Mouse (Mus musculus) retina, postnatal 1 day (tissue): ENCODE data around the gene Raet1e.
"Not testable (repeated sequence)": the region's sequence is repeated elsewhere in the genome, so short reads cannot be mapped to it uniquely, and the experiment has no call there.

Experiments
- DNase-seq: peaks from one replicate; pipeline ENCODE4 v3.0.0-alpha.2; 2012

Raet1e gene

DNA sequence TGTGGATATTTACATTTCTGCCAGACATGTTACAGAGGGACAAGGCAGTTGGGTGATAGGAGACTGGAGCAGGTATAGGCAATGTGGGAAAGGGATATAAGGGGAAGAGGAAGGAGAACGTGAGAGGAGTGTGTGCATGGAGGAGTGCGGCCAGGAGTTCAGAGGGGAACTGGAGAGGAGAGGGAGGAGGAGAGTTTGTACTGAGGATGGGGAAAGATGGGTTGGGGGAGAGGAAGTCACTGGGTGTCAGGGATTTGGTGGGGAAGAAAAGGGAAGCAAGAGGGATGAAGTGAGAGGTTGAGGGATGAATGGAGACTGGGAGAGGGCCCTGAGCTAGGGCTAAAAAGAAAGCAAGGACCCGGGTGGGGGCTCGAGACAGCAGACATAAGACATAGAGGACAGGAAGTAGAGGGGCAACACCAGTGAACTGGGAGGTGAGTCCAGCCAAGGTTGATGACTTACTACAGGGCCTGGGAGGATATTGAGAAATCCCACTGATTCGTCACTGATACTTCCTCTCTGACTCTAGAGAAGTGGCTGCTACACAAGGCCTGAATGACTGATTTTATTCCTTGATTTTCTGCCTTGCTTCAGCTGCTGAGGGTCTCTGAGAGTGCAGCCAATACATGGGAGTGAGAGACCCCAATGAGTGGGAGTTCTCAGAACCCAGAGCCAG is 7.1 kb downstream of the Raet1e start:
- DNase-seq: not testable (repeated sequence)

DNA sequence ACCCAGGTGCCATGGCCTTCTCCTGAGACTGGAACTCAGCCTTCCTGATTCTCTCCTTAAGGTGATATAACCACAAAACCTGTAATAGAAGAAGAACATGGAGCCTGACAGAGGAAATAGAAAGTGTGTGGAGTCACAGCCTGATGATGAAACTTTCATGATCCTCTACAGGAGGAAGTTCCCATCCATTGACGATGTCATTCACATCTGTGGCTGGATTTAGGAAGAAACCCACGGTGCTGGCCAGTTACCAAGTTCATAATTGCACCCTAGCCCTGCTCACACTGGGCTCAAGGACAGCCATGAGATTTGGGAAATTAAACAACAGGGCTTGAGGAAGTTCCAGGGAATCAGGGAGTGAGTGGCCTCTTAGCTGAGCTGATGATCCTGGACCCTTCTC is 7.7 kb downstream of the Raet1e start:
- DNase-seq: not testable (repeated sequence)

DNA sequence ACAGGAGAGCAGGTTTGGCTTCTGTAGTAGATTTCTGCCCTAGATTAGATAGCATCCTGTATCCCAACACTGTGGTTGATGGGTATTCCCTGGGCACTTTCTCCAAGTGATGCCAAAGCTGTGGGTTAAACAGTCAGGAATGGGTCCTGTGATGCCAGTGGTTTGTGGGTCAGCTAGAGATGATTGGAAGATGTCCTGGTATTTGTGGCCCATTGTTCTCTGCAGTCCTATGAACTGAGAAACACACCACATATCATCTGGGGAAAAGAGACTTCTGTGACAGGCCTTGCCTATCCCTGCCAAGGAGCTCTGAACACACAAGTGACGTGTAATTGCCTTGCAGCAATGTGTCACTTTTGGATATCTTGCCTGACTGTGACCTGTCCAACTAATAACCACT is 8.7 kb downstream of the Raet1e start:
- not testable (repeated sequence) for DNase-seq

DNA sequence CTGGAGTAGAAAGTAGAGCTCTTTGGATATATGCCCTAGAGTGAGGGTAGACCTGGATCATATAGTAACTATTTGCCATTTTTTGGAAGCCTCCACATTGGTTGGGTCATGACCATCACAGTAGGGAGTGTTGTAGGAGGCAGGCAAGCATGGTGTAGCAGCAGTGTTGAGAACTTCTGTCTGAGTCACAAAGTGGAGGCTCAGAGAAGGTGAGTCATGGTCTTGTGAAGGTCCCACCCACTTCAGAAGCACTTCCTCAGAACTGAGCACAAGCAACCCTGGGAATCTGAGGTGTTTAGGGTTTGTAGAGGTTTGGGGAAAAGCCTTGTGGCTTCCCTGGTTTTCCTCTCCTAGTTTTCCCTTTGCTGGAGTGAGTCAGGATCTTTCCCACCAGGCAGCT is 10.7 kb downstream of the Raet1e start:
- DNase-seq: not testable (repeated sequence)

DNA sequence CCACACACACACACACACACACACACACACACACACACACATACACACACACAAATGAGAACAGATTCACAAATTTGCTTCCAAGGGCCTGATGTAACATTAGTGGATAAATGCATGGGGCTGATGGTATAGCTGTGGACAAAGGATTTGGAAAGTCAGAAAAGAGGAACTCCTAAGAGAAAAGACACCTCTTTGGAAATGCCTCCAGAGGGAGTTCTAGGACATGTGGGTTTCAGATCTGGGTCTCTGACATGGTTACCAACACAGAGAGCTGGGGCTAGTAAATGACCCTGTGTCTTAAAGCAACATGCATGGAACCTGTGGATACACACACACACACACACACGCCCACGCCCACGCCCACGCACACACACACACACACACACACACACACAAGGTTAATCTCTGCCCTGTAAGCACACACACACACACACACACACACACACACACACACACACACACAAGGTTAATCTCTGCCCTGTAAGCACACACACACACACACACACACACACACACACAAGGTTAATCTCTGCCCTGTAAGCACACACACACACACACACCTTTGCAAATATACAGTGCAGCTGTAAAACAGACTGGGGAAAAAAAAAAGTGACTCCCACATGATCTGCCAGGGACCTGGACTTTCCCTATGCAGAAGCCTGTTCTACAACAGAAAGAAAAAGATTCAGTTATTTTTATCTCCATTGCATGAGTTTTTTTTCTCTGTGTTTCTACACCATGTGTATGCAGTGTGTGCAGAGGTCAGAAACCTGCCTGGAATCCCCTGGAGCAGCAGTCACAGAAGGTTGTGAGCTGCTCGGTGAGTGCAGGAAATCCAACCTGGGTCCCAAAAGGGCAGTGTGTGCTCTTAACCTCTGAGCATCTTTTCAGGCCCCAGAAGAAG is 14.3 kb downstream of the Raet1e start:
- DNase-seq: not testable (repeated sequence)

DNA sequence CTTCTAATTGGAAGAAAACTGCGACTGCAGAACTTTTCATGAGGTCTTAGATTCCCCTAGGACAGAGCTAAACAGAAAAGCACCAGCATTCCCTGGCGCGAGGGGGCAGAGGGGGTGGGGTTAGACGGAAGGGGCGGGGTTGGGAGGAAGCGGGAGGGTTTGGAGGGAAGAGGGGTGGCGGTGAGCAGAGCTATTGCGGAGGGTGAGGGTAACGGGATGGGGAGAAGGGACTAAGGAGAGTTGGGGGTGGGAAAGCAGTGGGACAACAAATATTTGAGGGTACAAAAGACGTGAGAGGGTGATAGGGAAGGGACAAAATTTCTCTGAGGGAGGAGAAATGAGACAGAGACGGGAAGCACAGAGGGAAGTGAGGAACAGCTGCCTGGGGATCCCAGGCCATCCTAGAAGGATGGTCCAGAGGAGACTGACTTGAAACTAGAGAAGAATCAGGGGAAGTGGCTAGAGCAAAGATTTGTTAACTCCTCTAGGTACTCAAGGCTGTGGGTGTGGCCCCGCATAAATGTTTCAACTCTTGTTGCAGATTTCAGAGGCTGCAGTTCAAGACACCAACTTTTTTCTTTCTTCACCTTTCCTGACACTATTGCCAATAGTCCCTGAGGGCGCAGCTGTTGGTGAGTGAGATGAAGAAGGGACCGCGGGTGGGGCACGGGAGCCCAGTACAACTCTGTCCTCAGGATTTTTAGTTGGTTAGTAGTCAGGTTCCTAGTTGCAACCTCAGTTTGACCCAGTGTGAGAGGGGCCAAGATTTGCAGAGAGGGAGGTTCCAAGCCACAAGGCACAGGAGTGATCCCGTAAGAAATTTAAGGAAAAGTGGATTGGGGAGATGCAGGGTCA is 15.2 kb downstream of the Raet1e start:
- not testable (repeated sequence) for DNase-seq

DNA sequence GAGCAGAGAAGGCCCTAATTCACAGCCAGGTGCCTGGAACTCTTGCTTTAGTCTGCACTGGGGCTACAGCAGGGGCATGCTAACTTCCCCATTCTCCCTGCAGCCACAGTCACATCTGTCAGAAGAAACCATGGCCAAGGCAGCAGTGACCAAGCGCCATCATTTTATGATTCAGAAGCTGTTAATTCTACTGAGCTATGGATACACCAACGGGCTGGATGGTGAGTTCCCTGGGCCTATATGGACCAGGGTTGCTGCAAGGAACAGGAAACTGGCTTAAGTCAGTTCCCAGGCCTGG is 15.8 kb downstream of the Raet1e start:
- DNase-seq: not testable (repeated sequence)

DNA sequence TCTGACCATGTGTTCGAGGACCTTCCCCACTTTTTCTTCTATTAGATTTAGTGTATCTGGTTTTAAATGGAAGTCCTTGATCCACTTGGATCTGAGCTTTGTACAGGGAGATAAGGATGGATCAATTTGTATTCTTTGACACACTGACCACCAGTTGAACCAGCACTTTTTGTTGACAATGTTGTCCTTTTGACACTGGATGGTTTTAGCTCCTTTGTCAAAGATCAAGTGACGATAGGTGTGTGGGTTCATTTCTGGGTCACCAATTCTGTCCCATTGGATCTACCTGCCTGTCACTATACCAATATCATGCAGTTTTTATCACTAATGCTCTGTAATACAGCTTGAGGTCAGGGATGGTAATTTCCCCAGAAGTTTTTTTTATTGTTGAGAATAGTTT is 18.1 kb downstream of the Raet1e start:
- DNase-seq: not testable (repeated sequence)

DNA sequence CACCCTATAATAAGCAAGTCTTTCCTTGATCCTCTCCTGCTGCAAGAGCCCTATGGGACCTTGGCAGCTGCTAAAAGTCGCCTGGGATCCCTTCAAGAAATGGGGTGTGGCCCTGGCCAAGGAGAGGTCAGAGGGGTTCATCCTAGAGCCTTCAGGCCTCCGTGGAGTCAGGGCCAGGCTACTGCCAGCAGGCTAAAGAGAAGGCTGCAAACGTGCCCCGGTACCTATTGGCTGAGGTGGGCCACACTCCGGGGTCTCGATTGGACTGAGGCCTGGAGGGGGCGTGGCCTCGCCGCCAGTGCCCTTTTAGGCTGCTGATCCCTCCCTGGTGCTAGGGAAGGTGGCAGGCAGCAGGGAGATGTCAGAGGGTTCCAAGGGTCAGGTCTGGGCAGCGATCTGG is 32.7 kb downstream of the Raet1e start:
- peak; percentile 25 for DNase-seq

DNA sequence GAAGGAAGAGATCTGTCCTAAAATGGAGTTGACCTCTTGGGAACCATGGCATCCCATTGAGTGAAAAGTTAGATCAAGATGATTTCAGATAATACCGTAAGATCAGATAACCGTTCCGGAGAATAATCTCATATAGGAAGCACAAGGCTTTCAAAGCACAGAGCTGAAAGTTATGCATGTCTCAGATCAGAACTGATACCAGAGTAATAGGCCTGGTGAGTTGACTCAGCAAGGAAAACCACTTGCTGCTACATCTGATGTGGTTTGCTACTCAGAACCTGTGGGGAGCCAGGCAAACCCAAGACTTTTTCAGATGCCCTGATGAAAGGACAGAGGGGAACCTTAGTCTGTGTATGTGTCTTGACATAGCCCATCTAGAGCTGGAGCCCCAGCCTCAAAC is 43.0 kb downstream of the Raet1e start:
- not testable (repeated sequence) for DNase-seq

DNA sequence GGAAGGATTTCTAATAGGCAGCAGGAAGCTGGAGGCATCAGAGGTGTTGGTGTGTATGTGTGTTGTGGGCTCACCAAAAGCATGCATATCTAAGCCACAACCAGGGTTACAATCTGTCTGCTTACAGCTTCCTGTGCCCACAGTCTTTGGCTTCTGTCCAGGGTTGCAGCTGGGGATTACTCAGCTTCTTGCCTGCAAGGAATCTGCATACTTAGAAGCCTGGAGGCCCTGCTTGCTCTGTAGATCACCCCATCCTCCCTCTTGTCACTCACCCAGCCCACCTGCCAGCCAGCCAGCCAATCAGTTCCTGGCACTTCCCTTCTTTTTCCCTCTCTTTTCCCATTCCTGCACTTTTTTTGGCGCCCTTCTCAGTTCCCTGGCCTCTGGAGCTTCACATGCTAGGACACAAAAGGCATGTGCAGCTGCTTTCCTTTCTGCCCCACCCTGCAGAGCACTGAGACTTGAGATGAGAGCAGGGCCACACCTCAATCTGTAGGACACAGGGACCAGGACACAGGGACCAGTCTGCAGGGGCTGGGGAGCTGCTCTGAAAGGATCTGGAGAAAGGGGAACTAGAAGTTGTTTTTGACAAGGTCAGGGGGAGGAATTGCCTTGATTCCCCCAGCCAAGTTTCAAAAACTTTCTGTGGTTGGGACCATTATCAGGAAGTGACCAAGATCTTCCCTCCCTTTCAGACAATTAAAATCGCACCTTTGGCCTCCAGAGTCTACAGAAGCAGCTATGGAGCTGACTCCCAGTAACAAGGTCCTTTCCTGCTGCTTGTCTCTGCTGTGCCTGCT is 44.6 kb downstream of the Raet1e start:
- DNase-seq: not testable (repeated sequence)

DNA sequence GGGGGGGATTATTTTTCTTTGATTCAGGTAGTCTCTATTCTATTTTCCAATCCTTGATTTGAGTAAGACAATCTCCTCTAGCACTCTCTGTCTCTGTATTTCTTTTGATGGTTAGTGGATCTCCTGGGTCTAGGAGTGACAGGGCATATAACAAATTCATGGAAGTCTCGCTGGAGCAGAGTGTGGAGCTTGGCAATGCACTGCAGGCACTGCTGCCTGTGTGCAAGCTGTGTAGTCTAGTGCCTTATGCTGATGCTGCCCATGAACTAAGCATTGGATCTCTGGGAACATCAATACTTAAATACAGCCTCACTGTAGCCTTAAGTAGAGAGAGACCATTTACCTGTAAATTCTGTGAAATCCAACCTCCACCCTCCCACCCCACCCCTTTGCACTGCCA is 48.1 kb downstream of the Raet1e start:
- not testable (repeated sequence) for DNase-seq

DNA sequence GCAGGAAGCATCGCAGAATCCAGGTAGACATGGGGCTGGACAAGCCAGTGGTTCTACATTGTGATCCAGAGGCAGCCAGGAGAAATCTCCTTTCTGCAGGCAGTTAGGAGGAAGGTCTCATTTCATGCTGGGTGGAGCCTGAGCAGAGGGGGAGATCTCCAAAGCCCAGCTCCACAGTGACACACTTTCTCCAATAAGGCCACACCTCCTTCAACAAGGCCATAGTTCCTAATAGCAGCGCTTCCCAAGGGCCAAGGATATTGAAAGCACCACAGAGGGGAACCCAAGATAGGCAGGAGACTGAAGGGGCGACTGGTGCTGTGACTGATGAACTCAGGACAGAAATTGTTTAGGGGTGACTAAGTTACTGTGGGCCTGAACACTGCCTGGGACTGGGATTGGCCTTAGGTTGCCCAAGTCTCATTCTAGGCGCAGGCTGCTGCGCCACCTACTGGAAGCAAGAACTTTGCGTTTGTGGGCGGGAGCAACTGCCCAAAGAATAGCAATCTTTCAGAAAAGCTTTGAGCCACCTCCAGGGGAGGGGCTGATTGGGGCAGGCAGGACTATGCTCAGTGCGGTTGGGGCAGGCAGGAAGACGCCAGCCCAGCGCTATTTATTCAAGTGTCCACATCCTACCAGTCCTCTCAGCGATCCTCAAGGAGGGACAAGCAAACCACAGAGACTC is 53.8 kb downstream of the Raet1e start:
- peak; percentile 50 for DNase-seq

DNA sequence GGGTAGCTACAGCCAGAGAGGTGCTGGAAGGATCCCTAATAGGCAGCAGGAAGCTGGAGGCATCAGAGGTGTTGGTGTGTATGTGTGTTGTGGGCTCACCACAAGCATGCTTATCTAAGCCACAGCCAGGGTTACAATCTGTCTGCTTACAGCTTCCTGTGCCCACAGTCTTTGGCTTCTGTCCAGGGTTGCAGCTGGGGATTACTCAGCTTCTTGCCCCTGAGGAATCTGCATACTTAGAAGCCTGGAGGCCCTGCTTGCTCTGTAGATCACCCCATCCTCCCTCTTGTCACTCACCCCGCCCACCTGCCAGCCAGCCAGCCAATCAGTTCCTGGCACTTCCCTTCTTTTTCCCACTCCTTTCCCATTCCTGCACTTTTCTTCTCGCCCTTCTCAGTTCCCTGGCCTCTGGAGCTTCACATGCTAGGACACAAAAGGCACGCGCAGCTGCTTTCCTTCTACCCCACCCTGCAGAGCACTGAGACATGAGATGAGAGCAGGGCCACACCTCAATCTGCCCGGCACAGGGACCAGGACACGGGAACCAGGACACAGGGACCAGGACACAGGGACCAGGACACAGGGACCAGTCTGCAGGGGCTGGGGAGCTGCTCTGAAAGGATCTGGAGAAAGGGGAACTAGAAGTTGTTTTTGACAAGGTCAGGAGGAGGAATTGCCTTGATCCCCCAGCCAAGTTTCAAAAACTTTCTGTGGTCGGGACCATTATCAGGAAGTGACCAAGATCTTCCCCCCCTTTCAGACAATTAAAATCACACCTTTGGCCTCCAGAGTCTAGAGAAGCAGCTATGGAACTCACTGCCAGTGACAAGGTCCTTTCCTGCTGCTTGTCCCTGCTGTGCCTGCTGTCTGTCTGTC is 65.3 kb downstream of the Raet1e start:
- not testable (repeated sequence) for DNase-seq

DNA sequence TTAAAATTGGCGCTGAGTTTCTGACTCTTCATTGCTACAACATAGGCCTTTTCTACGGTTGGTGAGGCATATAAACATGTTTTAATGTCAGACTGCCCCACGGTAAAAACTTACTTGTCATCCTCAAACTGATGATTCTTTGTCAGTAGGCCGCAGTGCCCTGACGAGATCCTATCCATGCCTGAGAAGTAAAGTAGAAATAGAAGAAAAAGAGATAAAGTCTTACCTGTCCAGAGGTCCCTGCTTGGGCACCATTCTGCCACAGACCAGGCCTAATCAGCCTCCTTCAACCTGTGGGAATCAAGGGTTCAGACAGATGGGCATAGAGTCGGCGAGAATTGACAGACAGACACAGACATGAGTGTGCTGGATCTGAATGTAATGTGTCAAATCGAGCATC is 106.7 kb downstream of the Raet1e start:
- DNase-seq: no peak

DNA sequence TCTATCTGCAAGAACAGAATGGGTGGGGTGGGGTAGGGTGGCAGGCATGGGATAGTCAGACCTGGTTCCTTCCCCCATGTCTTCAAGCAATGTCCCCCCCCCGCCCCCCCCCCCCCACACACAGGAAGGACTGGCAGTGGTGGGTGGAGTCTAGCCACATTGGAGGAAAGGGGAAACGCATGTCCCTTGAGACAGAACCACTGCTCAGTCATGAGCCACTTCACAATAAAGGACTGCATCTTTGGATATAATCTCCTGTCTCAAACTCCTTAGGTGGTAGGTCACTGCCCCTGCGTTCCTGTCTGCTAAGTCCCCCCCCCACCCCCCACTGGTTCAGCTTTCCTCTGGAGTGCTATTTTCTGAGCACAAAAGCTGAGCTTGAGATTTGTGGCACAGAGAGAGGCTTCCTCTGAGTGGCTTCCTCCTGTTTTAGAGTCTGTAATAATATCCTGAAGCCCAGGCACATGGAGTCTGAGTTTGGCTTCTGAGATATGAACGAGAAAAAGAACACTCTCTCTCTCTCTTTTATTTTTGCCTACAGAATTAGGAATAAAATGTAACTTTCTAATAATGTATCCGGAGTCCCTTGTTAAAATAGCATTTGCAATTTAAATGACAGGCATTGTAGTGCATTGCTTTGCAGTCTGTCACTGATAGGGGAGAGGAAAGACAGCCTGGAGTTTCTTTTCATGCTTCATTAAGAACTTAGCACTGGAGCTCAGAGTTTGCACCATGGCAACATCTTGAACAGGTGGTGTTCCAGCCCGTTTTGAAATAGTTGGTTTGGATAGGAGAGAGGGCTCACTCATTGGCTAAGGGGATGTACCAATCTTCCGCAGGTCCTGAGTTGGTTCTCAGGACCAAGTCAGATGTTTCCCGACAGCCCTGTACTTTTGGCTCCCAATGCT is 112.8 kb downstream of the Raet1e start:
- DNase-seq: not testable (repeated sequence)

DNA sequence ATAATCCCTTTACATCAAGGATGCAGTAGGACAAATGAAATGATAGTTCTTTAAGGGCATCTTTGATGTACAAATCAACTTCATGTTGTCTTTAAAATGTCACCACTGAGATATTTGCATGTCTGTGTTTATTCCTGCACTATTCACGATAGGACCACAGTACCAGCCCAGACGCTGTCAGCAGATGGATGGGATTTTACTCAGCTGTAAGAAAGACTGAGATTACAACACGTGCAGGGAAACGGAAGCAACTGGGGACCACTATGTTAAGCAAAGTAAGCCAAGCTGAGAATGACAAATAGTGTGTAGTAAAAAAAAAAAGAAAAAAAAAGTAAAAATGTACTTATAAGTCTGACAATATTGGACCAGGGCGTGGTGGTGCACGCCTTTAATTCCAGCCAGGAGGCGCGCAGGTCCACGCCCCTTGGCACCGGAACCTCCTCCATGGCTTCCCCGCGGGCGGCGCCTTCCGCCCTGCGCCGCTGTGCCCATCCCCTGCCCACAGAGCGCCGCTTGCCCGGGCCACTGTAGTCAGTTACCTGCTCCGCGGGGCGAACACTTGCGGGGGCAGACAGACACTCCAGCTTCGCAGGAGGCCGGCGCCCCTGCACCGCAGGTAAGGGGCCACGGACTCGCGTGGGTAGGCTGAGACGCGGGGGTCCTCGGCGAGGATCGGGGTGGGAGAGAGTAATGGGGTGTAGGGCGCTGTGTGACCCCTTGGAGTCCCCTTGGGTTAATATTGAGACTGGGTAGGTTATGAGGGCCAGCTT is 114.7 kb downstream of the Raet1e start:
- peak; percentile 39 for DNase-seq

DNA sequence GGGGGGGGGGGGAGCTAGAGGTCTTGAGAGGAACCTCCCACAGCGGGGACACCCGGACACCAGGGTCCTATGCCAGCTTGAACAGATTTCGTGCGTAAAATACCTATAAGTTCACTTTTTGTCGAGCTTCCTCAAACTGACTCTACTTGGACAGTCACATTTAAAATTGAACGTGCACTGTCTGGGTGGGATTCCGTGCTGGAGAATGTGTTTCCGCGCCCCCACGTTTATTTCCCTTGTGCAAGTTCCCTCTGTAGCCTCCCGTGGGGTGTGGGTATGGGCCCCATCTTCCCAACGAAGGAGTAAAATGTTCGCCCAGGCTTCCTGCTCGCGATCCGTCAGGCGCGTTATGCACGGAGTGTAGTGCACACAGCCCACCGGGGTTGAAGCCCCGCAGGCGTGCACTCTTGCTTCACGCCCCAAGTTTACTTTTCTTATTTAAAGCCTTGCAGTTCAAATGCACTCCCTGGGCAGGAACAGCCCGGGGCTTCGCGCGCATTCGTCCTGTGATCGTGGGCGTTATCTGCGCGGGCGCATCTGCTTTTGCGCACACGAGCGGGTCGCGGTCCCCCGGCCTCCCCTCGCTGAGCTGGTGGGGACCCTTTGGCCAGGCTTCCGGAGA is 115.4 kb downstream of the Raet1e start:
- peak; percentile 45 for DNase-seq
